Mouse (Mus musculus) liver, postnatal 0 days (tissue): ENCODE measurements at regions not wholly inside any gene's neighbourhood (a gene's known extent, or its start where the extent isn't known, plus 50 kb on each side); places are given as distances from the start of the nearest gene placed in this dataset.

Experiments used
- ATAC-seq: fragments of 200-750 bp; cut with Nextera tagmentation; 2 replicates; pipeline ENCODE4 v1.8.0; 2017; ENCODE audit warnings: mild to moderate bottlenecking, moderate library complexity
- DNase-seq: peaks from one replicate; pipeline ENCODE4 v3.0.0-alpha.2; 2016
- H3K27ac ChIP-seq: fragments of 300-500 bp; sonication (generic); 2 replicates; pipeline ENCODE4 v1.5.1; 2014; ENCODE audit warnings: antibody characterized with exemption, moderate library complexity, mild to moderate bottlenecking, low read depth
- H3K27me3 ChIP-seq: fragments of 300-500 bp; sonication (generic); 2 replicates; pipeline ENCODE4 v1.6.1; 2014; ENCODE audit warnings: low read length, control low read depth, mixed read lengths; ENCODE audit not compliant: insufficient read depth
- H3K36me3 ChIP-seq: fragments of 300-500 bp; sonication (generic); replicated peaks from 2 replicates; pipeline ENCODE4 v1.6.1; 2014; ENCODE audit warnings: mild to moderate bottlenecking, control low read depth, low read length, moderate library complexity, mixed read lengths; ENCODE audit not compliant: insufficient read depth
- H3K4me1 ChIP-seq: fragments of 300-500 bp; sonication (generic); 2 replicates; pipeline ENCODE4 v1.6.1; 2014; ENCODE audit warnings: antibody characterized with exemption, mild to moderate bottlenecking, control low read depth; ENCODE audit not compliant: insufficient read depth
- H3K4me2 ChIP-seq: fragments of 300-500 bp; sonication (generic); 2 replicates; pipeline ENCODE4 v1.6.1; 2014; ENCODE audit warnings: low read depth, mild to moderate bottlenecking, low read length, moderate library complexity, mixed read lengths
- H3K4me3 ChIP-seq: fragments of 300-500 bp; sonication (generic); 2 replicates; pipeline ENCODE4 v1.5.1; 2014; ENCODE audit warnings: low read depth, low read length
- H3K9ac ChIP-seq: fragments of 300-500 bp; sonication (generic); replicated peaks from 2 replicates; pipeline ENCODE4 v1.6.1; 2014; ENCODE audit warnings: mild to moderate bottlenecking, moderate library complexity
- H3K9me3 ChIP-seq: fragments of 300-500 bp; sonication (generic); 2 replicates; pipeline ENCODE4 v1.6.1; 2016; ENCODE audit warnings: mild to moderate bottlenecking, control low read depth, low read length, mixed read lengths
- CTCF ChIP-seq: sonication (generic); IDR thresholded peaks from 2 replicates; pipeline ENCODE4 v1.5.1; 2016; ENCODE audit warnings: antibody characterized with exemption, low read depth
- EP300 ChIP-seq: IDR thresholded peaks from 2 replicates; pipeline ENCODE4 v1.6.1; 2016; ENCODE audit warnings: antibody characterized with exemption, low read depth, mild to moderate bottlenecking
- WGBS: fragments of 180-500 bp; shearing (Covaris S2); extraction: QIAGEN DNeasy Blood & Tissue Kit; methylation state at CpG from one replicate; pipeline ENCODE4 v1.1.7; 2014; ENCODE audit not compliant: insufficient replicate concordance; 5-methylcytosine and 5-hydroxymethylcytosine counted together

GRCm38 (mm10) chr6:97707401-97707800 lies 90.1 kb upstream of the Frmd4b start:
- ATAC-seq (no peak), DNase-seq (no peak)
- no peaks in the 10 kb centered on the region for H3K36me3 ChIP-seq
- TF ChIP-seq CTCF (no peak), EP300 (no peak)
- 63% methylated on average over 2 of the region's 2 CpGs for WGBS
- H3K27ac ChIP-seq = no peak overlapping the region
- no peaks in the 10 kb centered on the region for H3K27me3 ChIP-seq
- no peaks in the 10 kb centered on the region for H3K9me3 ChIP-seq
- no peak overlapping the region for H3K4me3 ChIP-seq
- H3K4me2 ChIP-seq = no peak overlapping the region
- no peaks in the 10 kb centered on the region for H3K4me1 ChIP-seq
- H3K9ac ChIP-seq = no peak overlapping the region

GRCm38 (mm10) chr6:97704361-97704760 lies 87.0 kb upstream of the Frmd4b start:
- H3K9me3 ChIP-seq = no peaks in the 10 kb centered on the region

GRCm38 (mm10) chr6:97699752-97700098 lies 82.4 kb upstream of the Frmd4b start:
- no peaks in the 10 kb centered on the region for H3K4me1 ChIP-seq
- WGBS = 86% methylated on average over 3 of the region's 3 CpGs
- no peak overlapping the region for H3K9ac ChIP-seq
- H3K36me3 ChIP-seq = no peaks in the 10 kb centered on the region
- no peak overlapping the region for H3K27ac ChIP-seq
- no peak for TF ChIP-seq EP300
- no peak for TF ChIP-seq CTCF
- no peak overlapping the region for H3K4me2 ChIP-seq
- no peak for DNase-seq
- no peaks in the 10 kb centered on the region for H3K27me3 ChIP-seq
- ATAC-seq = no peak
- no peaks in the 10 kb centered on the region for H3K9me3 ChIP-seq
- H3K4me3 ChIP-seq = no peak overlapping the region

More at GRCm38 (mm10) chr6:97704361-97704760, 87.0 kb upstream of the Frmd4b start:
- no peak for DNase-seq
- no peak overlapping the region for H3K4me3 ChIP-seq
- H3K9ac ChIP-seq = no peak overlapping the region
- H3K27me3 ChIP-seq = no peaks in the 10 kb centered on the region
- H3K27ac ChIP-seq = no peak overlapping the region
- no peaks in the 10 kb centered on the region for H3K4me1 ChIP-seq
- no peaks in the 10 kb centered on the region for H3K36me3 ChIP-seq
- no peak overlapping the region for H3K4me2 ChIP-seq
- WGBS = 64% methylated on average over 5 of the region's 5 CpGs
- no peak for ATAC-seq
- TF ChIP-seq EP300 (no peak), CTCF (no peak)

GRCm38 (mm10) chr6:97699054-97699751 lies 81.9 kb upstream of the Frmd4b start:
- WGBS = 72% methylated on average over 9 of the region's 9 CpGs
- H3K4me3 ChIP-seq = no peak overlapping the region

GRCm38 (mm10) chr6:97693281-97693680 lies 75.9 kb upstream of the Frmd4b start:
- Histone ChIP-seq H3K9me3 (no peaks in the 10 kb centered on the region), H3K9ac (no peak overlapping the region), H3K27ac (no peak overlapping the region), H3K27me3 (no peaks in the 10 kb centered on the region), H3K4me1 (no peaks in the 10 kb centered on the region), H3K4me3 (no peak overlapping the region), H3K36me3 (no peaks in the 10 kb centered on the region), H3K4me2 (no peak overlapping the region)
- 80% methylated on average over 8 of the region's 8 CpGs for WGBS
- no peak for DNase-seq
- no peak for TF ChIP-seq CTCF
- no peak for ATAC-seq

More at GRCm38 (mm10) chr6:97699054-97699751, 81.9 kb upstream of the Frmd4b start:
- Histone ChIP-seq H3K36me3 (no peaks in the 10 kb centered on the region), H3K27ac (no peak overlapping the region), H3K27me3 (no peaks in the 10 kb centered on the region), H3K9me3 (no peaks in the 10 kb centered on the region), H3K4me2 (no peak overlapping the region), H3K4me1 (no peaks in the 10 kb centered on the region), H3K9ac (no peak overlapping the region)
- no peak for TF ChIP-seq CTCF
- no peak for TF ChIP-seq EP300
- DNase-seq (no peak), ATAC-seq (no peak)

- Histone ChIP-seq H3K9ac (no peak overlapping the region), H3K36me3 (no peaks in the 10 kb centered on the region), H3K4me2 (no peak overlapping the region), H3K27me3 (no peaks in the 10 kb centered on the region), H3K4me3 (no peak overlapping the region), H3K9me3 (no peaks in the 10 kb centered on the region), H3K4me1 (no peaks in the 10 kb centered on the region), H3K27ac (no peak overlapping the region)
- 70% methylated on average over 3 of the region's 3 CpGs for WGBS
- no peak for ATAC-seq
- no peak for DNase-seq
- TF ChIP-seq EP300 = no peak
Measured at GRCm38 (mm10) chr6:97691136-97691535, 73.8 kb upstream of the Frmd4b start.

- WGBS = 78% methylated on average over 7 of the region's 7 CpGs
- Histone ChIP-seq H3K4me2 (no peak overlapping the region), H3K9me3 (no peaks in the 10 kb centered on the region), H3K27ac (no peak overlapping the region), H3K27me3 (no peaks in the 10 kb centered on the region), H3K4me3 (no peak overlapping the region), H3K9ac (no peak overlapping the region), H3K36me3 (no peaks in the 10 kb centered on the region), H3K4me1 (no peaks in the 10 kb centered on the region)
- DNase-seq = no peak
- TF ChIP-seq EP300 (no peak), CTCF (no peak)
- no peak for ATAC-seq
Measured at GRCm38 (mm10) chr6:97684335-97684734, 67.0 kb upstream of the Frmd4b start.
